Mouse (Mus musculus): ENCODE measurements around the gene Gm15293.
"Not testable (repeated sequence)": the region's sequence is repeated elsewhere in the genome, so short reads cannot be mapped to it uniquely, and the experiment has no call there.

The Gm15293 gene

GRCm38 (mm10) chr8:21201261-21201660 is at the start of gene Gm15293:
Gene Gm15293 (plus strand): TSS chr8:21201561.
- DNase-seq (ENCODE audit: low read depth), result not testable (repeated sequence)

DNA sequence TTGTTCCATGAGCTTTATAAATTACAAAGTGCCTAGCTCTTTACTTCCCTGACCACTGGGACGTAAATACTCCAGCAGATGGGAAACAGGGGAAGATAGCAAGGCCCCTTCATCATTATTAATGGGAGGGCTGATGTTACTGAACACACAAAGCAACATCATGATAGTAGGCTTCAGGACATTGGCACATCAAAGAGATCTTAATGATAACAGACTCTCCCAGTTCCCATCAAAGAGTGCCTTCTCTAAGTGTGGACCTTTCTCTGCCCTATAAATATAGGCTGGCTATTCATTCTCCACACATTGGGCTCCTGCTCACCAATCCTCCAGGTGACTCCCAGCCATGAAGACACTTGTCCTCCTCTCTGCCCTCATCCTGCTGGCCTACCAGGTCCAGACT is 39.4 kb upstream of the Gm15293 start, which contains the start of gene Defa22:
TSS of gene Defa22 (plus strand) at position 301 of the 400 bp plus-strand sequence.
- not testable (repeated sequence) for DNase-seq (ENCODE audit: low read depth)

DNA sequence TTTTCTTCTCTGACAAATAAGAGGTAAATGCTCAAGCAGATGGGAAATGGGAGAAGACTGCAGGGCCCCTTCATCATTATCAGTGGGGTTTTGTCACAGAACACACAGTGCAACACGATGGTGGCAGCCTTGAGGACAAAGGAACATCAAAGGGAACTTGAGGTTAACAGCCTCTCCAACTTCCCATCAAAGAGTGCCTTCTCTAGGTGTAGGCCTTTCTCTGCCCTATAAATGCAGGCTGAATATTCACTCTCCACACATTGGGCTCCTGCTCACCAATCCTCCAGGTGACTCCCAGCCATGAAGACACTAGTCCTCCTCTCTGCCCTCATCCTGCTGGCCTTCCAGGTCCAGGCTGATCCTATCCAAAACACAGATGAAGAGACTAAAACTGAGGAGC is 10.0 kb upstream of the Gm15293 start, which contains the start of gene Defa31:
TSS of gene Defa31 (plus strand) at position 301 of the 400 bp plus-strand sequence.
- not testable (repeated sequence) for DNase-seq (ENCODE audit: low read depth)
